Mouse (Mus musculus): ENCODE results near the gene Ndufb5. TPM values are rescaled to one million over a fixed set of nuclear protein-coding genes. Genes with fewer than 3 reads are reported as not detected.

Ndufb5 gene
- total and polyA plus RNA-seq, 3 experiments: 213 to 502 (median 241) TPM

- DNase-seq (ENCODE audit: low read depth, low spot score): no peak
- no peak overlapping the region for H3K9ac ChIP-seq (ENCODE audit: control insufficient read depth, low read depth, low read length, poor library complexity, severe bottlenecking)
- H3K4me1 ChIP-seq (ENCODE audit: control insufficient read depth in 1 of 2, insufficient read depth in 2 of 2, low read length in 2 of 2): no peaks in the 10 kb centered on the region
Measured at GRCm38 (mm10) chr3:32724191-32724590, 12.6 kb upstream of the Ndufb5 start.

GRCm38 (mm10) chr3:32725951-32726350, 10.8 kb upstream of the Ndufb5 start:
- TF ChIP-seq MAX (IDR thresholded peaks at IDR 0.05; ENCODE audit: low read length) (no peak), USF1 (IDR thresholded peaks at IDR 0.05; ENCODE audit: low read depth, low read length) (no peak), MEF2A (IDR thresholded peaks at IDR 0.05; ENCODE audit: extremely low read depth, insufficient replicate concordance, low read depth, low read length, poor library complexity, severe bottlenecking) (no peak), MAFK (IDR thresholded peaks at IDR 0.05; ENCODE audit: borderline replicate concordance, low read depth, low read length) (no peak), CHD2 (IDR thresholded peaks at IDR 0.05; ENCODE audit: low read length) (no peak), ELF1 (IDR thresholded peaks at IDR 0.05; ENCODE audit: low read depth, low read length) (no peak), GATA1 (IDR thresholded peaks at IDR 0.05; ENCODE audit: low read depth, low read length) (no peak), POLR2A (IDR thresholded peaks at IDR 0.05; ENCODE audit: control insufficient read depth in 1 of 2, insufficient read depth in 1 of 2, low read depth in 1 of 2, low read length in 2 of 2, poor library complexity in 1 of 2) (no peak), USF2 (IDR thresholded peaks at IDR 0.05; ENCODE audit: borderline replicate concordance in 1 of 2, insufficient read depth in 1 of 2, low read depth in 1 of 2, low read length in 2 of 2) (no peak), TAL1 (IDR thresholded peaks at IDR 0.05; ENCODE audit: low read length) (no peak), ZMIZ1 (IDR thresholded peaks at IDR 0.05; ENCODE audit: low read depth, low read length) (no peak), SIN3A (IDR thresholded peaks at IDR 0.05; ENCODE audit: low read length) (no peak), CTCF (IDR thresholded peaks at IDR 0.05 in 2 of 3, conservative IDR thresholded peaks at IDR 0.05 in 1 of 3; ENCODE audit: control insufficient read depth in 1 of 3, insufficient read depth in 1 of 3, low read depth in 2 of 3, low read length in 3 of 3, poor library complexity in 1 of 3, severe bottlenecking in 1 of 3) (no peak), JUND (IDR thresholded peaks at IDR 0.05; ENCODE audit: low read depth, low read length) (no peak), E2F4 (IDR thresholded peaks at IDR 0.05; ENCODE audit: borderline replicate concordance, low read depth, low read length) (no peak), MAZ (IDR thresholded peaks at IDR 0.05; ENCODE audit: low read depth, low read length) (no peak)
- DNase-seq (ENCODE audit: low read depth, low spot score): no peak
- H3K4me3 ChIP-seq (ENCODE audit: control insufficient read depth in 1 of 2, insufficient read depth in 1 of 2, low read depth in 2 of 2, low read length in 2 of 2): no peak overlapping the region
- H3K79me2 ChIP-seq (ENCODE audit: control insufficient read depth, insufficient read depth, low read length, poor library complexity): no peaks in the 10 kb centered on the region
- peaks cover 0 to 36% of the 10 kb centered on the region in 2 experiments; a peak in 2 of 4 replicates for H3K36me3 ChIP-seq (ENCODE audit: control insufficient read depth in 1 of 2, insufficient read depth in 2 of 2, low read length in 2 of 2)
- H3K9ac ChIP-seq (ENCODE audit: control insufficient read depth, low read depth, low read length, poor library complexity, severe bottlenecking): no peak overlapping the region
- H3K9me3 ChIP-seq (replicated peaks; ENCODE audit: insufficient read depth, low read length): no peaks in the 10 kb centered on the region
- H3K27me3 ChIP-seq (ENCODE audit: control insufficient read depth in 1 of 2, insufficient read depth in 2 of 2, low read length in 2 of 2): no peaks in the 10 kb centered on the region
- H3K4me1 ChIP-seq (ENCODE audit: control insufficient read depth in 1 of 2, insufficient read depth in 2 of 2, low read length in 2 of 2): no peaks in the 10 kb centered on the region
- no peak overlapping the region for H3K27ac ChIP-seq (ENCODE audit: control insufficient read depth, low read depth, low read length)

More at GRCm38 (mm10) chr3:32724191-32724590, 12.6 kb upstream of the Ndufb5 start:
- no peak overlapping the region for H3K27ac ChIP-seq (ENCODE audit: control insufficient read depth, low read depth, low read length)
- no peaks in the 10 kb centered on the region for H3K27me3 ChIP-seq (ENCODE audit: control insufficient read depth in 1 of 2, insufficient read depth in 2 of 2, low read length in 2 of 2)
- H3K4me3 ChIP-seq (ENCODE audit: control insufficient read depth in 1 of 2, insufficient read depth in 1 of 2, low read depth in 2 of 2, low read length in 2 of 2): no peak overlapping the region
- no peaks in the 10 kb centered on the region for H3K79me2 ChIP-seq (ENCODE audit: control insufficient read depth, insufficient read depth, low read length, poor library complexity)
- TF ChIP-seq CHD2 (IDR thresholded peaks at IDR 0.05; ENCODE audit: low read length) (no peak), JUND (IDR thresholded peaks at IDR 0.05; ENCODE audit: low read depth, low read length) (no peak), SIN3A (IDR thresholded peaks at IDR 0.05; ENCODE audit: low read length) (no peak), MXI1 (IDR thresholded peaks at IDR 0.05; ENCODE audit: low read depth, low read length) (no peak), USF2 (IDR thresholded peaks at IDR 0.05; ENCODE audit: borderline replicate concordance in 1 of 2, insufficient read depth in 1 of 2, low read depth in 1 of 2, low read length in 2 of 2) (no peak)
- H3K36me3 ChIP-seq (ENCODE audit: control insufficient read depth in 1 of 2, insufficient read depth in 2 of 2, low read length in 2 of 2): peaks cover 0 to 45% of the 10 kb centered on the region in 2 experiments; a peak in 2 of 4 replicates
- H3K9me3 ChIP-seq (replicated peaks; ENCODE audit: insufficient read depth, low read length): no peaks in the 10 kb centered on the region

All from MEL (cell line).